Mouse (Mus musculus): ENCODE measurements around the gene Aunip. TPM values are rescaled to one million over a fixed set of nuclear protein-coding genes. Genes with fewer than 3 reads are reported as not detected.
A peak's percentile ranks its signal among the peaks of the same experiment; 100 is the strongest.

Aunip gene
- total RNA-seq, 2 experiments from 2014 or later, result 0.53 to 0.55 TPM

DNA sequence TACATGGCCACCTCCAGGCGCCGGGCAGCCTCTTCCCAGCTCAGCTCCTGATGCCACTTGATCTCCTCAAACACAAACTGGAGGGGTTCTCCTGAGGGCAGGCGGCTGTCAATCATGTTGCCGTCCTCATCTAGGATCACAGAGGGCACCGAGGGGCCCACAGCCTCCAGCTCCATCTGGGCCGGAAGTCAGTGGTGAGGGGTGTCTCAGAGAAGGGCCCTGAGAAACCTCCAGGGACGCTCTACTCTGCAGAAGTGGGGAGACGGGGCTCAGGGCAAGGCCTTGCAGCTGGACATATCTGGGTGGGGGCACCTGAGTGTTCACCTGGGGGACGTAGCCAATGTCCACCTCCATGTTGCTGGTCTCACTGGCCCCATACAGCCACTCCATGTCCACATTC, 31.9 kb downstream of the Aunip start:
- DNase-seq (ENCODE audit: low spot score in 2 of 2), result no peak
- intact Hi-C loops (cut with DNase I), result loop anchor here (2.0 to 10.0 kb wide), 3 partner anchors 172 to 332 kb away; no protein-coding TSS in a partner anchor

DNA sequence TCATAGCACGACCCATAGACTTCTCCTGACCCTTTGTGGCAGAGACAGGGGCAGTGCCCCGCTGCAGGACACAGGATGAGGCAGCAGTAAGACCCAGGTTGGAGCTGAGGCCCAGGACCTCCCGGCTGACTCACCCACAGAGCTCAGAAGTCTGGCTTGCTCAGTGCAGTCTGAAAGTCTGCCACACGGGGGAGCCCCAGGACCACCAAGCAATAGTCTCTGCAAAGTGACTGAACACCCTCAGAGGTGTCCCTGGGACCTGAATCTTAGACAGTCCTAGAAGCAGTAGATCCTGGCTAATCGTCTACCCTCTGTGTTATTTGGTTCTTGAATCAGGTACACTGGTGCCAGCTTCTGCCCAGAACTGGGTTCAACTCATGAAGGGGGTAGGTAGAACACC, 32.5 kb downstream of the Aunip start:
- intact Hi-C loops (cut with DNase I), result loop anchor here (2.0 to 10.0 kb wide), 3 partner anchors 172 to 332 kb away; no protein-coding TSS in a partner anchor

DNA sequence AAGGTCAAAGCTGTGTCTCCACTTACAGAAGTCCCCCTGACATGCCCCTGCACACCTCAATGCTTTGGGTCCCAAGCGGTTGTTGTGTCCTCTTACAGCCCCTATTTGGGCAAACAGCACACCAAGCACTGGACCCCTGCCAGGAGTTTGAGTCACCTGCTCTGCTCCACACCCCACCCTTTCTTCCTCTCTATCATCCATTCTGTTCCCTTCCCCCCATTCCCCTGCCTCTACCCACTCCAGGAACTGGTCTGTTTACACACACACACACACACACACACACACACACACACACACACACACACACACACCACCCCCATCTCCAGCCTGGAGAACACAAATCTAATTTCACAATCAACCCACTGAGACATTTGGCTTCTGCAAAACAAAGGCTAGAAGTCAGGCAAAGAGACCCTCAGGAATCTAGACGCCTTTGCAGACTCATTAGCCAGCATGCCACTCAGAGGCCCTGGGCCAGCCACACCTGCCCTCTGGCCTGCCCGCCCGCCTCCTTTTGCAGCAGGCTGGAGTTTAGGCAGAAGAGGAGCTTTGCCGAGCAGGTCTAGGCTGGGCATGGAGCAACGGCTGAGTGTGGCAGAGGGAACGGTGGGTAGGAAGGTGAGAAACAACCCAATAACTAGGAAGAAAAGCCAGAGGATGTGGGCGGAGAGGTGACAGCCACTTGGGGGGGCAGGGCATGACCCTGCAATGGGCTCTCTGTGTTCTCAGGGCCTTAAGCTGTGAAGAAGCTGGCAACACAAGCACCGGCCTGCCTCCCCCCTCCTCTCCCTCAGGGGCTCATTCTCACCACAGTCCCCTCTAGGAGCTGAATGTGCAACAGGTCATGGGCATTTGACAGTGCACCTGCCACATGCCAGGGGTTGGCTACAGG, 36.3 kb downstream of the Aunip start:
- peak in 1 of 2 experiments; percentile 47 for DNase-seq (ENCODE audit: low spot score in 2 of 2)
- intact Hi-C loops (cut with DNase I), result loop anchor here (10.0 kb wide), 1 partner anchor 328 kb away; no protein-coding TSS in a partner anchor

More for the DNA sequence above, 32.5 kb downstream of the Aunip start:
- peak; percentile 94 to 96 for DNase-seq (ENCODE audit: low spot score in 2 of 2)

DNA sequence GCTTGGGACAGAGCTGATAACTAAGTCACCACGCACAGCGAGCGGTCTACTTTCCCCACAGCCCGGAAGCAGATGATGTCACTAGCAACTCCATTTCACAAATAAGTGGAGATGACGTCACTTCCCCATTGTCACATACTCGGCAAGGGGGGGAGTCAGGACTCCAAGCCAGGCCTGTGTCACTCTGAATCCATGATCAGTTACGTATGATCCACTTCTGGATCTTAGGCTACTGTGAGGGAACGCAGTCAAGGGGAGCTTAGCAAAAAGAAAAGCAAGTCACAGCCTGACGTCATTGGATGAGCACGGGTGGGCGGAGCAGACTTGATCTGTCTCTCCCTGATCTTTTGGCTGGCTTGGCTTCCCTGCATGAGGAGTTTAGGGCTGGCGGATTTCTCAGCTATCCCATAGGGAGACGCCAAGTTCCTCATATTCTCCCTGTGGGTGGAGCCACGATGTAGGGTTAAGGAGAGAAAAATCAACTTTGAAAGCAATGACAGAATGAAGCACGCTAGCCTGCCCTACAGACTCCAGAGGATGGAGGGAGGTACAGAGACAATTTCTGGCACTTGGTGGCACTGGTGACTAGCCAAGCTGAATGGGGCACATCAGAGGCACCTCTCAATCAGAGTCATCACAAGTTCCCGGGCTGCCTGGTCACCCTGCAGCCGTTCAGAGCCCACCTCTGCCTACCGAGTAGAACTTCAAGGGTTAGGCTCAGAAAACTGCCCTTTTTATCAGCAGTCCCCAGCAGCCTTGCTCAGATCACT, 37.6 kb downstream of the Aunip start:
- intact Hi-C loops (cut with DNase I), result loop anchor here (10.0 kb wide), 1 partner anchor 326 kb away; no protein-coding TSS in a partner anchor
- peak in 1 of 2 experiments; percentile 40 for DNase-seq (ENCODE audit: low spot score in 2 of 2)

DNA sequence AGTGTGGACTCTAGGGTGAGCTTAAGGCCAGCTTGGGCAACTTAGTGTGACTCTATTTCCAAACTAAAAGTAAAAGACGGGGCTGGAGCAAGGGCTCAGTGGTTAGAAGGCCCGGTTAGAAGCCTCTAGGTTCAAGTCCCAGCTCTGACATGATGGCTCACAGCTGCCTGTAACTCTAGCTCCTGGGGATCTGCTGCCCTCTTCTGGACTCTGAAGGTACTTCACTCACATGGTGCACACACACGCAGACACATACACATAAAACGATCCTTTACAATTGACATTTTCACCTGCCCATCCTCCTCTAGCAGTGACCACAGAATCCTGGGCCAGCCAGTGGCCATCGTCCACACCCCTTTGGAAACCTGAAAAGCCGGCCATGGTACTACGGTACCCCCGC, 39.1 kb downstream of the Aunip start:
- intact Hi-C loops (cut with DNase I), result loop anchor here (10.0 kb wide), 1 partner anchor 325 kb away; no protein-coding TSS in a partner anchor
- DNase-seq (ENCODE audit: low spot score in 2 of 2), result no peak

DNA sequence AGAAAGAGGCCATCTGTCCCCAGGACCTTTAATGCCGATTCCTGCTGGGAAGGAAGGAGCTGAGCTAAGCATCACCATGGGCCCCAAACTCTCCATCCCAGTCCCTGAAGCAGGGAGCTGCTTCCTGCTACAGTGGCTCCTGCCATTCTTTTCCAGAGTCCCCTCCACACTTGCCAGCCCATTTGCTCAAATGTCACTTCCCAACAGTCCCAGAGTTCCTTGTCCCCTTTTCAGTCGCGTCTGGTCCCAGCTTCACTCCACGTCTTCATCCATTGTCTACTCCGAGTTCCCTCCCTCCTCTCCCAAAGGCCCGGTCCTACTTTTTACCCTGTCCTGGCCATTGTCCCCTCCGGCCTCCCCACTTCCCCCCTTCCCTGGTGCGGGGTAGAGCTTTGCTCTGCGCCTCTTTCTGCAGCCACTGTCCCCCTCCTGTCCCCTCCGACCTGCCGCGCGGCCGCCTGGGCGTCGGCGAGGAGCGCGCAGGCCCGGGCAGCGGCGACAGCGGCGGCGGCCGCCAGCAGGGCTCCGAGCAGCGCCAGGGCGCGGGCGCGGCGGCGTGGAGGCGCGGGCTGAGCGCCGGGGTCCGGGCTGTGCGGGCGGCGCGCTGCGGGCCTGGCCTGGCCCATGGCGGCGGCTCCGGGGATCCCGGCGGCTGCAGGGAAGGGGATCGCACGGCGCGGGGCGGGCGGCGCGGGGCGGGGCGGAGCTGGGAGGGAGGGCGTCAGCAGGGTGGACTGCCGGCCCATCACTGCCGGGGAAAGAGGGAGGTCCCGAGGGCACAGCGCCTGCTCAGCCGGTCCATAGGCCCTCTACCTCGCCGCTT, 40.9 kb downstream of the Aunip start, which contains the start of gene Selenon:
Selenon (minus strand) TSS at position 673 of the 823 bp plus-strand sequence.
- intact Hi-C loops (cut with DNase I), result no loop called here
- DNase-seq (ENCODE audit: low spot score in 2 of 2), result peak in 1 of 2 experiments; percentile 44

DNA sequence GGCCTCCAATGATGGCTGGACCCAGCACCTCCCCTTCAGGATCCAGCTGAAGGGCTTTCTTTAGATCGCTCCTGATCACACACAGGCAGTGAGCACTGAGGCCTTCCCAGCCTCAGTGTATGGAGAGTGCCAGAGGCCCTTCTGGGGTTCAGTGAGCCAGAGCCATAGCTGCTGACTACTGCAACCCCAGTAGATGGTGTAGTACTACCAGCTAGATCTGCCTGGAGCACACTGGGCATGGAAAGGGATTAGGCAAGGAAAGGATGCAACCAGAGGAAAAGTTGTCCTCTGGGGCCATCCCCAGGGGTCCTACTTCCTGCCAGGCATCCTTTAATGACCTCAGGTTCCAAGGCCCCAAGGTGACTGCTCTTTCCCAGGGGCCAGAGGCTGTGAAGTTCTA, 42.8 kb downstream of the Aunip start:
- DNase-seq (ENCODE audit: low spot score in 2 of 2), result peak in 1 of 2 experiments; percentile 35
- intact Hi-C loops (cut with DNase I), result no loop called here

DNA sequence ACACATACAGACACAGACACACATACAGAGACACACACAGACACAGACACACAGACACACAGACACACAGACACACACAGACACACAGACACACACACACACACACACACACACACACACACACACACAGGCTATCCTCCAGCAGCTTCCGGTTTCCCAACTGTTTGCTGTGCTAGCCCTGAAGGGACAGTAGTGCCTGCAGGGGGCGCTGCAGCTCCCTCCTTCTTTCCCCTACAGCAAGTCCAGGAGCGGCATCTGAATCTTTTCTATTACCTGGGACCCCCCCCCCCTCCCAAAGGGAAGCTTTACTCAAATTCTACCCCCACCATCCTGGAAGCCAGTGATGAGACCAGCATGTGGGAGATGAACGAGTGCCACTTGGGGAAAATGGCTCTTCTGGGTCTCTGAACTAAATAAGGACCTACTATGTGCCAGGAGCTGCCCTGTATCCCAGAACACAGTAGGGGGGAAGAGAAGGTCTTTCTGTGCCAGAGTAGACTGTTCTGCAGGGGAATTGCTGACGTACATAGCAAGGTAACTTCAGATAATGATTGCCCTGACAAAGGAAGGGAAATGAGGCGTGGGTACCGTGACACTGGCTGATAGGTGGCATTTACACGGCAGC, 45.3 kb downstream of the Aunip start:
- intact Hi-C loops (cut with DNase I), result loop anchor here (5.0 kb wide), 1 partner anchor 76 kb away; no protein-coding TSS in a partner anchor

DNA sequence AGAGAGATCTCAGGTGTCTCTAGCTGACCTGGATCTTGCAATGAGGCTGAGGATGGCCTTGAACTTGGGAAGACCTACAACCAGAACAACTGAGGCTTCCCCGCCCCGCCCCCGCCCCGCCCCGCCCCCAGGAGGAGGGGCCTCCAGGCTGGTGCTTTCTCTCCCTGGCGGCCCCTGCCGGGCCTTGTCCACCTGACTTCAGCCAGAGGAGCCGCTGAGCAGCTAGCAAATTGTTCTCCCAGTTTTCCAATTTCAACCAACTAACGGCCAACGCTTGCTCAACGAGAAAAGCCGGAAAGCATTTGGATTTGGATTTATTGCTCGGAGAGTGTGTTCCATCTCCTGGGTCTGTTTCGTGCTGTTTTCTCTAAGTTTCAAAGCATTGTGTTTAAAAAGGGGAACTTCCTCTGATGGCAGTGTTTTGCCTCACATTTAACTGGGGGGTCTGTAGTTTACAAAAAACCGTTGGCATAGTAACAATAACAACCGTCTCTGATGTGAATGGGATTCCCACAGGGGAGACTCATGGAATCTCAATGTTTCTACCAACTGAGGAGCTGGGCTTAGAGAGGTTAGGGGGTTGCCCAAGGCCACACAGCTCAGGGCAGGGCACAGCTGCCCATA, 46.9 kb downstream of the Aunip start:
- intact Hi-C loops (cut with DNase I), result loop anchor here (5.0 kb wide), 1 partner anchor 75 kb away; no protein-coding TSS in a partner anchor
- no peak for DNase-seq (ENCODE audit: low spot score in 2 of 2)

More for the DNA sequence above, 45.3 kb downstream of the Aunip start:
- DNase-seq (ENCODE audit: low spot score in 2 of 2), result peak; percentile 53 to 77

DNA sequence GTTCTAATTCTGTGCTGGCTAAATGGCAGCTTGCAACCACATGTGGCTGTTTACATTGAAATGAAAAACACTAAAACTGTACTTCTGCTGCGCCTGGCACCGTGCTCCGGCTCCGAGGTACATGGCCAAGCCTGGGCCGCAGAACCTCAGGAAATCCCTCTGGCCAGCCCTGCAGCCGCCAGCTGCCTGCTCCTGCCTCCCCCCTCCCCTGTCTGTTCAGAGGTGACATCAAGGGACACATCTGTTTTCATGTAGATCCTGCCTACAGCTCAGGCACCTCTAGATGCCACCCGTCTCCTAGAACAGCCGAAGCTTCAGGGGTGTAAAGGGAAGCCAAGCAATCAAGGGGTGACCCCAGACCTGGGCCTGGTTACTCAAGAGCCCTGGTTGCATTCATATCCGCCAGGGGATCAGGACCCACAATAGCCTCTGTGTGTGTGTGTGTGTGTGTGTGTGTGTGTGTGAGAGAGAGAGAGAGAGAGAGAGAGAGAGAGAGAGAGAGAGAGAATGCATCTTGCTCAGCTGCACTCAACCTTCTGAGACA, 47.8 kb downstream of the Aunip start:
- intact Hi-C loops (cut with DNase I), result loop anchor here (5.0 kb wide), 1 partner anchor 74 kb away; no protein-coding TSS in a partner anchor
- no peak for DNase-seq (ENCODE audit: low spot score in 2 of 2)

DNA sequence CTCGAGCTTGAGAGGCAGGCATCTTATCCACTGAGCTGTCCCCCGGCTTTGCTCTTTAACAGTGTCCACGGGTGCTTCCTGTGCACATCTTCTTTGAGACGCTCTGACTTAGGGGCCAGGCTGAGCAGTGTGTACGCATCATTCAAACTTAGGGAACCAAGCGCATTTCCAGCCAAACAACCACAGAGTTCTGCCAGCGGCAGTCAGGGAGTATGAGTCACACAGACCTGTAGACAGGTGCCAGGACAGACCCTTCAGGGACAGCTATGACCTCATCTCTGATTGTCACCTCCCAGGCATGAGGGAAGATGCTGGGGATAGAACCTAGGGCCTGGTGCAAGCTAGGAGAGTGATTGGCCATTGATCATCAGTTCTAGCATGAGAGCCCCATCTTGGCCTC, 48.4 kb downstream of the Aunip start:
- DNase-seq (ENCODE audit: low spot score in 2 of 2), result no peak
- intact Hi-C loops (cut with DNase I), result loop anchor here (5.0 kb wide), 1 partner anchor 73 kb away; no protein-coding TSS in a partner anchor

DNA sequence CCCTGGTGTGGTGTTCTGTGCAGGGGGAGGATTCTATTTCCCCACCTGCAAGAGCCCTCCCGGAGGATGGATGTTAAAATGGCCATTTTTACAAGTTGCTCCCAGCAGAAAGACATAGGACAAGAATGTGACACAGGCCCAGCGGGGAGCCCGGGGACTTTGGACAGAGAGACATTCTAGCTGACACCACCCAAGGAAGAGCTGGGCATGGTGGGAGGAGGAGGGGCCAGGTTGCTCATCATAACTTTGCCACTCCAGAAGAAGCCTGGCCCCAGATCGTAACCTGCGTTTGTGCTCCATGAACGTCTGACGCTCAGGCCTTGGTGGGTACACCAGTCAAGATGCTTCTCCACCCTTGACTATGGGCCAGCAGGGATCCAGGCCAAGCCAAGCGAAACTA, 49.9 kb downstream of the Aunip start:
- intact Hi-C loops (cut with DNase I), result no loop called here

DNA sequence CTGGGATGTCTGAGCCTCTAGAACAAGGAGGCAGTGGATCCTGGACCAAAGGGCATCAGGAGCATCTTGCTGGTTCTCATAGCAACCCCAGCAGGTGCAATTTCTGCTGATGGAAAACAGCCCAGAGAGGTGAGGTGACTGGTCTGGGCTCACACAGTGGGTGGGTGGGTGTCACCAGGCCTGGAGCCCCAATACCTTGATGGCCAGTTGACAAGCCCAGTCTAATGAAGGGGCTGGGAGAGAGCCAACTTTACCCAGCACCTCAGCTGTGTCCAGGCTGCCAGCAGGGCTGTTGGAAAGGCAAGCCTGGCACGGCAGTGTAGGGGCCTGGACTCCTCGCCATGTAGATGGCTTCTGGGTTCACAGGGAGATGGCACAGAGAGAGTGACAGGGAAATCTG, 51.2 kb downstream of the Aunip start:
- DNase-seq (ENCODE audit: low spot score in 2 of 2), result no peak
- intact Hi-C loops (cut with DNase I), result no loop called here

More for the DNA sequence above, 49.9 kb downstream of the Aunip start:
- no peak for DNase-seq (ENCODE audit: low spot score in 2 of 2)

DNA sequence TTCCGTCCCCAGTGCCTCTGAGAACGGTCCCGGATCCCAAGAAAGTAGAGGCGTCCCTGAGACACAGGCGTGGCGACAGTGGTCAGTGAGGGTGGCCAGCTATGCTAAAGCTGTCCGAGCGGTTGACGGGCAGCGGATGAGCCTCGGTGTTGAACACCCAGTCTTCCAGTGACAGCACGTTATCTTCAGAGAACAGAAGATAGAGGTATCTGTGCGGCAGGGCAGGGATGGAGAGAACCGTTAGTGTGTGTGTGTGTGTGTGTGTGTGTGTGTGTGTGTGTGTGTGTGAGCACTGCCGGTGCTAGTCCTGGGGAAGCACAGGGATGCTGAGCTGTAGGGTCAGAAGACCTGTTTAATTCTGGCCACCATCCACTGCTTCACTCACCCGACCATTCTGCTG, 52.8 kb downstream of the Aunip start:
- intact Hi-C loops (cut with DNase I), result no loop called here
- DNase-seq (ENCODE audit: low spot score in 2 of 2), result no peak

DNA sequence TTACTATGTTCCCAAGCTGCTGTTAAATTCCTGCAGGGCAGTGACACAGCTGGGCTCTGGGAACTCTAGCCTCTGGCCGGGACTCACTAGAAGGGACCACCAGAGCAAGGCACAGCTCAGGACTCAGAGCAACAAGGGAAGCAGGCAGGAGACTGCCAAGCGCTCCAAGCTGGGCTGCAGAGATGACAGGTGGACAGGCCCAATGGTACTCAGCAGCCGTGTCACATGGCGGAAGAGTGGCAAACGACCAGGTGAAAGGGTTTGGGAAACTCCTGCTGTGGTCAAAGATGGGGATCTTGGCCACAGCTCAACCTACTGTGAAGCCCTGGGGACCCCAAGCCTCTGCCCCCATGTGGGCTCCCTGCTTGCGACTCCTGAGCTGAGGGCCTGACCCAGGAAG, 53.3 kb downstream of the Aunip start:
- no peak for DNase-seq (ENCODE audit: low spot score in 2 of 2)
- intact Hi-C loops (cut with DNase I), result no loop called here

DNA sequence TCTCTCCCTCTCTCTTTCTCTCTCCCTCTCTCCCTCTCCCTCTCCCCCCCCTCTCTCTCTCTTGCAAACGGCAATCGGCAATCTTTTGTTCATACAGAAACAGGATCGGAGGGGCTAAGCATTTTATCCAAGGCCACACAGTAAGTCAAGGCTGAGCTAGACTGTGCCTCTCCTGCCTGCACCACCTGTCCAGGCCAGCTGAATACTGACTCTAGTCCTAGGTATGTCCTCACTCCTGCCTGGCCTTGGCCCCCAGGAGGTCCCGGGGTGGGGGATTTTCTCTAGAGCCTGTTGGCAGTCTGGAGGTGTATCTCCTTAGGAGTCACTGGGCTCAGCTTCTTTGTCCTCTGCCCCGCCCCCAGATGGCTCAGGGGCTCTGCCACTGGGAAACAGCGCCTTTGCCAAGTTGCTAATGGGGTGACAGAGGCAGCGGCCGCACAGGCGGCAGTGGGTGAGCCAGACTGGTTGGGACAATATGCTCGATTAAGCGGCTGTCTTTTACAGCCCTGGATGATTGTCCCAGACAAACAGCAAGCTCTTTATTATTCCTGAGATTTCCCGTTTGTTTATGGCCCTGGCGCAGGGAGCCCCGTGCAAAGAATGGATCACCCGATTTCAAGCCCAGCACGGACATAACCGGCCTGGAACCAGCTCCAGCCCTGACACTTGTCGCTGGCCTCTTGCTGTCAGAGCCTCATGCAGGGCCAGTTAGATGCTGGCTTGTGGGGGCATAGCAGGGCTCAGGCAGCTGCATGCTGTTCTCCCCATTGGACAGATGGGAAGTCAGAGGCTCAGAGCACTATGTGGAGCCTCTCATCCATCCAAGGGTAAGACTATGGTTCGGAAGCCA, 56.8 kb downstream of the Aunip start:
- intact Hi-C loops (cut with DNase I), result no loop called here
- DNase-seq (ENCODE audit: low spot score in 2 of 2), result no peak

DNA sequence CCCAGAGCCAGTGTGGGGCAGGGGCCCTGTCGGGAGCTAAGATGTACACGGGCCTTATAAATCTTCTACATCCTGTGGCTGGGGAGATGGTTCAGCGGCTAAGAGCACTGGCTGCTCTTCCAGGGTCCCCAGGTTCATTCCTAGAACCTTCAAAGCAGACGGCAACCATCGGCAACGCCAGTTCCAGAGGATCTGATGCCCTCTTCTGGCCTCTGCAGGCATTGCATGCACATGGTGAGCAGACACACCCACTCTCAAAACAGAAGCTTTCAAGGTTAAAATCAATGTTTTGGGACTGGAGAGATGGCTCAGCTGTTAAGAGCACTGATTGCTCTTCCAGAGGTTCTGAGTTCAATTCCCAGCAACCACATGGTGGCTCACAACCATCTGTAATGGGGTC, 58.4 kb downstream of the Aunip start:
- intact Hi-C loops (cut with DNase I), result no loop called here
- no peak for DNase-seq (ENCODE audit: low spot score in 2 of 2)
